Mouse (Mus musculus): ENCODE data around the gene Anks1b.

Anks1b gene

GRCm38 (mm10) chr10:90043287-90043686 is 170.0 kb downstream of the Anks1b start:
- no peak for TF ChIP-seq GATA4 (IDR thresholded peaks at IDR 0.05; ENCODE audit: insufficient replicate concordance, low read length)

- no peak for TF ChIP-seq GATA4 (IDR thresholded peaks at IDR 0.05; ENCODE audit: insufficient replicate concordance, low read length)
Observed at GRCm38 (mm10) chr10:90043773-90044172, 170.5 kb downstream of the Anks1b start.

DNA sequence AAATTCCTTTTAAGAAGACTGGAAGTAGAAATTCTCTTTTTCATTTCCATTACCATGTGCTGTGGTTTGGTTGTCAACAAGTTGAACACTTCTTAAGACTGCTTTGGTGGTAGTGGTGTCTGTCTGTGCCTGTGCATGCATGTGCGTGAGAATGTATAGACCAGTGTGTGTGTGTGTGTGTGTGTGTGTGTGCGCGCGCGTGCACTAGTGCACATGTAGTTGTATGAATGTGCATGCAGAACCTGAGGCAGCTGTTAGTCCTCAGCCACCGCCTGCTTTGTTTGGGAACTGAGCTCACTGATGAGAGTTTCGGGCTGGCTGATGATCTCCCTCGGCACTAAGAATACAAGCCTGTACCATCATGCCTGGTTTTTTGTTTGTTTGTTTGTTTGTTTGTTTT is 170.9 kb downstream of the Anks1b start:
- no peak for TF ChIP-seq GATA4 (IDR thresholded peaks at IDR 0.05; ENCODE audit: insufficient replicate concordance, low read length)

DNA sequence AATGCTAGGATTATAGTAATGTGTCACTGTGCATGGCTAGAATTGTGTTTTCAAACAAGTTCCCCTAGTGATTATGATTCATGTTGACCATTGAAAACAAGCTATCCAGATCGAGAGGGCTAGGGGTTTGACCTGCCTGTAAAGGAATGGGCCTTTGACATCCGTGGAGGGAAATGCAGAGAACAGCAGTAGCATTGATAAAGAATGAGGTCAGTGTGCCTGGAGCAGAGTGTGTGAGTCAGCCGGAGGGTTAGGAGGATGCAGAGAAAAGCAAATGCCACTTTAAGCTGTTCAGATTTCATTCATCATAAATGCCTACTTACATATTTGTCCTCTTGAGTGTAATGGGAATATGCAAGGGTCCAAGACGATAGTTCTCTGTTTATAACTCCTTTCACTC is 195.3 kb downstream of the Anks1b start:
- no peak for TF ChIP-seq GATA4 (IDR thresholded peaks at IDR 0.05; ENCODE audit: insufficient replicate concordance, low read length)

- no peak for TF ChIP-seq GATA4 (IDR thresholded peaks at IDR 0.05; ENCODE audit: insufficient replicate concordance, low read length)
Observed at GRCm38 (mm10) chr10:90077930-90078329, 204.6 kb downstream of the Anks1b start.

GRCm38 (mm10) chr10:90081151-90081550 is 207.8 kb downstream of the Anks1b start:
- no peak for TF ChIP-seq GATA4 (IDR thresholded peaks at IDR 0.05; ENCODE audit: insufficient replicate concordance, low read length)

- TF ChIP-seq GATA4 (IDR thresholded peaks at IDR 0.05; ENCODE audit: insufficient replicate concordance, low read length): no peak
Observed at GRCm38 (mm10) chr10:90081630-90082029, 208.3 kb downstream of the Anks1b start.

- TF ChIP-seq GATA4 (IDR thresholded peaks at IDR 0.05; ENCODE audit: insufficient replicate concordance, low read length): no peak
Observed at GRCm38 (mm10) chr10:90093877-90094276, 220.6 kb downstream of the Anks1b start.

DNA sequence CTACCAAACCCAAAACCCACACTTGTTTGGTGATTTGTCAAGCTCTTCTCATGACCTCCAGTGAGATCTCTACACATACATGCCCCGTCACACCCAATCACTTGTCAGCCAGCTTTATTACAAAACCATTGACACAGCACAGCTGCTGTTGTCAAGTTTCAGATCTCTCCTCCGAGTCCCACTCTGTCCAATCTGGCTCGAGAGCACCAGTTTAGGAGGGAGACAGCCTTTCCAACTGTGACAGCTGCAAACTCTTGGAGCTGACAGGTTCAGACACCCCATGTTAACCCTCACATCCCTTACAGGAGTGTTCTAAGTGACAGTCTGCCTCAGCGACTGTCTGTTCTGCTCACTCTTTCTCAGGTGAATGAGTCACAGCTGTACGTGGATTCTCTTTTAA is 239.4 kb downstream of the Anks1b start:
- TF ChIP-seq GATA4 (IDR thresholded peaks at IDR 0.05; ENCODE audit: insufficient replicate concordance, low read length): no peak

DNA sequence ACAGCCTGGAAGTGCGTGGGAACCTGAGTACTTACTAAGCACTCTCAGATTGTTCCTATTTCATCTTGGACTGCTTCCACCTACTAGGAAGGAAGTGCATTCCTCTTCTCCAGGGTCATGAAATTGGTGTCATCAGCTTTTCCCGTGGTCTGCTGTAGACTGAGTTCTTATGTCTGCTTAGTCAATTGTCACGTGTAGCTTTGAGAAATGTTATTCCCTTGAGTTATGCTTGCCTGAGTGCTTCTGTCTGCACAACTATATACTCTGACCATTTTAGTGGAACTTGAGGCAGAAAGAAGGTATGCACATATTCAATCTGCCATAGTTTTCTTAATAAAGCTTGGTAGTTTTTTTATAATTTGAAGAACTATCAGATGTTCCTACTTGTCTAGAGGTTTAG is 243.6 kb downstream of the Anks1b start:
- no peak for TF ChIP-seq GATA4 (IDR thresholded peaks at IDR 0.05; ENCODE audit: insufficient replicate concordance, low read length)

DNA sequence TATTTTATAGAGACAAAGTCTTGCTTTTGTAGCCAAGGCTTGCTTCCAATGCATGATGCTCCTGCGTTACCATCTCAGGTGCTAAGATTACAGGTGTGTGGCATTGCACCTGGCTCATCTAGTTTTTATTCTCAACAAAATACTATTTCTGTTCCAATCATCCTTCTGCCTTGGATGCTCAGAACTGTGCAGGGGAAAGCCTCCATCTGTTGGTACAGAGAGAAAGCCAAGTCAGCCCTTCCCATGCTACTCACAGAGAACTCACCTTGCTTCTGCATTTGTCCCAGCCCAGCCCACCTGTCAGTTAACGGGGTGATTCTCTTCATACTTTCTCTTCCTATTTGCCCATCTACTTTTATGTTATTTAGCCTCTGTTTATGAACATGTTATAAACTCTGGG is 244.5 kb downstream of the Anks1b start:
- TF ChIP-seq GATA4 (IDR thresholded peaks at IDR 0.05; ENCODE audit: insufficient replicate concordance, low read length): no peak

- TF ChIP-seq GATA4 (IDR thresholded peaks at IDR 0.05; ENCODE audit: insufficient replicate concordance, low read length): no peak
Observed at GRCm38 (mm10) chr10:90137538-90137937, 264.2 kb downstream of the Anks1b start.

- TF ChIP-seq GATA4 (IDR thresholded peaks at IDR 0.05; ENCODE audit: insufficient replicate concordance, low read length): no peak
Observed at GRCm38 (mm10) chr10:90140947-90141346, 267.6 kb downstream of the Anks1b start.

DNA sequence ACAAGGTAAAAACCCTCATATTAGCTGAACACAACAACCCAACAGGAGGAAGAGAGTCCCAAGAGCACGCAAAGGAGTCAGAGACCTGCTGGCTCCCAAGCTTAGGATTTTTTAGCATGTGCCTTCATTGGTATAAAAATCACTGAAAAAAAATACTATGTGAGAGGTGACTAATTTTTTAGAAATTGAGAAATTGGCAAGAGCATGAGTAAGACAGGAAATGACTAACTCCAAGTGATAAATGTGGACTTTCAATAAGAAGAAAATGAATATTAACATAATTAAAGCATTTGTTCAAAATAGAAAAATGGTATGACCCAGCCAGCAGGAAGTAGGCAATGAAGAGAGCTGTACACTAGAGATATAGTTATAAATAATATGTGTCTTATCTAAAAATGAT is 271.1 kb downstream of the Anks1b start:
- no peak for TF ChIP-seq GATA4 (IDR thresholded peaks at IDR 0.05; ENCODE audit: insufficient replicate concordance, low read length)

DNA sequence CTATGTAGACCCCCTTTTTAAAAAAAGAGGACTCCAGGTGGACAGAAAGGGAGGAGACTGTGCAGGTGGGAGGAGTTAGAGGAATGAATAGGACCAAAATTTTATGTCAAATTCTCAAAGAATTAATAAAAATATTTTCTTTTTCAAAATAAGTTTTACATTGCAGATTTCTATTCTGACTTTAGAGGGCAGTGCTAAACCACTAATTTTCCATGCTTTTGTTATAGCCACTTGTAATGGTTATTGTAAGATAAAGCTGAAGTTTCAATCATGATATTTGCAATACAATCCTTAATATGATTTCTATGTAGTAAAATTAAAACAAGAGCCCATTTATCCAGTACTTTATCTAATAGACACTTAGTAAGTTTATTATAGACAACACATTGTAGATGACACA is 278.2 kb downstream of the Anks1b start:
- TF ChIP-seq GATA4 (IDR thresholded peaks at IDR 0.05; ENCODE audit: insufficient replicate concordance, low read length): no peak

GRCm38 (mm10) chr10:90169941-90170580 is 296.8 kb downstream of the Anks1b start:
- no peak for TF ChIP-seq GATA4 (IDR thresholded peaks at IDR 0.05; ENCODE audit: insufficient replicate concordance, low read length)

DNA sequence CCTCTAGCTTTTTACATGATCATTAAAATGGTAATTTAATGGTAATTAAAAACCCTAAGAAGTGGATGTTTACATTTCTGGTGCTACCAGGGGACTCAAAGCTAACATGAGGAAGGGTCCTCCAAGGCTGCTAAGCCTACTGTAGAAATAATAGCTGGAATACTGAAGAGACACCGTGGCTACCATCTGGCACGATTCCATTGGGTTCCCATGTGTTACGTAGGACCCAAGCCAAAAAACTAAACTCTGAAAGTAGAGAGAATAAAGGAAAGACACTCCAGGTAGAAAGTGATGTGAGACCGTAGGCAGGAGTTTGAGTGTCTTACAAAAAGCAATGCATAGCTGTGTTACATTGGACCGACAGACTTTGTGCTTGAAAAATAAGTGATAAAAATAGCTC is 317.1 kb downstream of the Anks1b start:
- no peak for TF ChIP-seq GATA4 (IDR thresholded peaks at IDR 0.05; ENCODE audit: insufficient replicate concordance, low read length)

Measured in liver, adult (tissue).